Mouse (Mus musculus): ENCODE data around the gene Banf2. TPM values are rescaled to one million over a fixed set of nuclear protein-coding genes. Genes with fewer than 3 reads are reported as not detected.

The Banf2 gene
- polyA plus RNA-seq (2016; fragmentation: Nextera tagmentation; extraction: Ambion mirVana): not detected in 2 replicates

- 84% methylated on average over 2 of the region's 2 CpGs for WGBS
- no peaks in the 10 kb centered on the region for H3K27me3 ChIP-seq
- no peak within 1 kb of the TSS for H3K9ac ChIP-seq
- H3K9me3 ChIP-seq: no peaks in the 10 kb centered on the region
- no peaks in the 10 kb centered on the region for H3K4me1 ChIP-seq
- H3K4me3 ChIP-seq (replicated peaks): no peak within 1 kb of the TSS
- no peak for ATAC-seq (ENCODE audit: low FRiP score)
- no peaks in the 10 kb centered on the region for H3K36me3 ChIP-seq (replicated peaks)
- H3K27ac ChIP-seq: no peak within 1 kb of the TSS
- no peak within 1 kb of the TSS for H3K4me2 ChIP-seq
These were observed at the start of gene Banf2 for GRCm38 (mm10) chr2:144032664-144033063. Gene Banf2, plus strand, starts transcription at chr2:144033059.

- no peak overlapping the region for H3K9ac ChIP-seq
- no peak overlapping the region for H3K4me2 ChIP-seq
- no peaks in the 10 kb centered on the region for H3K9me3 ChIP-seq
- 85% methylated on average over 2 of the region's 2 CpGs for WGBS
- no peaks in the 10 kb centered on the region for H3K4me1 ChIP-seq
- H3K36me3 ChIP-seq (replicated peaks): 0 out of 2 replicates have a peak, but pooled peaks cover 4% of the 10 kb centered on the region
- H3K27me3 ChIP-seq: no peaks in the 10 kb centered on the region
- H3K27ac ChIP-seq: no peak overlapping the region
- no peak overlapping the region for H3K4me3 ChIP-seq (replicated peaks)
- ATAC-seq (ENCODE audit: low FRiP score): no peak
These were observed 49.4 kb upstream of the Banf2 start for GRCm38 (mm10) chr2:143983482-143983881.

GRCm38 (mm10) chr2:143987485-143987884, 45.4 kb upstream of the Banf2 start:
- Histone ChIP-seq H3K4me3 (replicated peaks) (no peak overlapping the region), H3K27me3 (no peaks in the 10 kb centered on the region), H3K36me3 (replicated peaks) (0 out of 2 replicates have a peak, but pooled peaks cover 4% of the 10 kb centered on the region), H3K9ac (no peak overlapping the region), H3K27ac (no peak overlapping the region), H3K4me2 (no peak overlapping the region), H3K9me3 (no peaks in the 10 kb centered on the region), H3K4me1 (0 out of 2 replicates have a peak, but pooled peaks cover 4% of the 10 kb centered on the region)
- ATAC-seq (ENCODE audit: low FRiP score): no peak
- WGBS: 90% methylated on average over 2 of the region's 2 CpGs

- ATAC-seq (ENCODE audit: low FRiP score): no peak
- no peak overlapping the region for H3K27ac ChIP-seq
- no peak overlapping the region for H3K4me2 ChIP-seq
- no peaks in the 10 kb centered on the region for H3K9me3 ChIP-seq
- WGBS: 94% methylated on average over 3 of the region's 3 CpGs
- H3K27me3 ChIP-seq: no peaks in the 10 kb centered on the region
- H3K4me1 ChIP-seq: 0 out of 2 replicates have a peak, but pooled peaks cover 4% of the 10 kb centered on the region
- H3K36me3 ChIP-seq (replicated peaks): 0 out of 2 replicates have a peak, but pooled peaks cover 4% of the 10 kb centered on the region
- no peak overlapping the region for H3K4me3 ChIP-seq (replicated peaks)
- no peak overlapping the region for H3K9ac ChIP-seq
These were observed 44.8 kb upstream of the Banf2 start for GRCm38 (mm10) chr2:143988016-143988415.

- Histone ChIP-seq H3K27me3 (no peaks in the 10 kb centered on the region), H3K9ac (no peak overlapping the region), H3K27ac (no peak overlapping the region), H3K9me3 (no peaks in the 10 kb centered on the region), H3K4me3 (replicated peaks) (no peak overlapping the region), H3K4me1 (0 out of 2 replicates have a peak, but pooled peaks cover 4% of the 10 kb centered on the region), H3K4me2 (no peak overlapping the region), H3K36me3 (replicated peaks) (no peaks in the 10 kb centered on the region)
- ATAC-seq (ENCODE audit: low FRiP score): no peak
- WGBS: 36% methylated on average over 1 of the region's 1 CpGs
These were observed 41.9 kb upstream of the Banf2 start for GRCm38 (mm10) chr2:143990997-143991396.

- no peak overlapping the region for H3K27ac ChIP-seq
- WGBS: 93% methylated on average over 7 of the region's 7 CpGs
- 0 out of 2 replicates have a peak, but pooled peaks cover 4% of the 10 kb centered on the region for H3K4me1 ChIP-seq
- no peak for ATAC-seq (ENCODE audit: low FRiP score)
- no peak overlapping the region for H3K4me3 ChIP-seq (replicated peaks)
- no peaks in the 10 kb centered on the region for H3K36me3 ChIP-seq (replicated peaks)
- H3K9me3 ChIP-seq: no peaks in the 10 kb centered on the region
- H3K9ac ChIP-seq: no peak overlapping the region
- no peak overlapping the region for H3K4me2 ChIP-seq
- H3K27me3 ChIP-seq: no peaks in the 10 kb centered on the region
These were observed 40.7 kb upstream of the Banf2 start for GRCm38 (mm10) chr2:143991964-143992672.

- 0 out of 2 replicates have a peak, but pooled peaks cover 4% of the 10 kb centered on the region for H3K4me1 ChIP-seq
- no peaks in the 10 kb centered on the region for H3K36me3 ChIP-seq (replicated peaks)
- WGBS: 85% methylated on average over 1 of the region's 1 CpGs
- H3K27me3 ChIP-seq: no peaks in the 10 kb centered on the region
- no peak overlapping the region for H3K4me3 ChIP-seq (replicated peaks)
- H3K4me2 ChIP-seq: no peak overlapping the region
- no peak overlapping the region for H3K9ac ChIP-seq
- no peak for ATAC-seq (ENCODE audit: low FRiP score)
- no peak overlapping the region for H3K27ac ChIP-seq
- no peaks in the 10 kb centered on the region for H3K9me3 ChIP-seq
These were observed 39.9 kb upstream of the Banf2 start for GRCm38 (mm10) chr2:143992977-143993376.

GRCm38 (mm10) chr2:144002229-144002984, 30.5 kb upstream of the Banf2 start:
- no peak overlapping the region for H3K27ac ChIP-seq
- H3K4me1 ChIP-seq: no peaks in the 10 kb centered on the region
- H3K4me3 ChIP-seq (replicated peaks): no peak overlapping the region
- no peak overlapping the region for H3K4me2 ChIP-seq
- H3K9ac ChIP-seq: no peak overlapping the region
- H3K36me3 ChIP-seq (replicated peaks): no peaks in the 10 kb centered on the region
- no peaks in the 10 kb centered on the region for H3K9me3 ChIP-seq
- no peak for ATAC-seq (ENCODE audit: low FRiP score)
- H3K27me3 ChIP-seq: no peaks in the 10 kb centered on the region
- 83% methylated on average over 5 of the region's 5 CpGs for WGBS

- no peak overlapping the region for H3K4me3 ChIP-seq (replicated peaks)
- H3K9ac ChIP-seq: no peak overlapping the region
- H3K36me3 ChIP-seq (replicated peaks): no peaks in the 10 kb centered on the region
- no peak overlapping the region for H3K27ac ChIP-seq
- no peaks in the 10 kb centered on the region for H3K27me3 ChIP-seq
- 66% methylated on average over 2 of the region's 2 CpGs for WGBS
- no peak for ATAC-seq (ENCODE audit: low FRiP score)
- H3K4me1 ChIP-seq: no peaks in the 10 kb centered on the region
- H3K9me3 ChIP-seq: no peaks in the 10 kb centered on the region
- no peak overlapping the region for H3K4me2 ChIP-seq
These were observed 29.3 kb upstream of the Banf2 start for GRCm38 (mm10) chr2:144003544-144003943.

- Histone ChIP-seq H3K9me3 (no peaks in the 10 kb centered on the region), H3K9ac (no peak overlapping the region), H3K4me1 (peaks cover 9% of the 10 kb centered on the region; the same call in 1 of the 2 replicates), H3K4me3 (replicated peaks) (no peak overlapping the region), H3K4me2 (no peak overlapping the region), H3K27ac (no peak overlapping the region), H3K36me3 (replicated peaks) (no peaks in the 10 kb centered on the region), H3K27me3 (no peaks in the 10 kb centered on the region)
- ATAC-seq (ENCODE audit: low FRiP score): no peak
- 81% methylated on average over 6 of the region's 6 CpGs for WGBS
These were observed 27.5 kb upstream of the Banf2 start for GRCm38 (mm10) chr2:144005166-144005955.

- H3K27me3 ChIP-seq: no peaks in the 10 kb centered on the region
- WGBS: 93% methylated on average over 6 of the region's 6 CpGs
These were observed 26.2 kb upstream of the Banf2 start for GRCm38 (mm10) chr2:144006686-144007085.

GRCm38 (mm10) chr2:144007211-144007610, 25.6 kb upstream of the Banf2 start:
- H3K4me3 ChIP-seq (replicated peaks): no peak overlapping the region
- no peaks in the 10 kb centered on the region for H3K36me3 ChIP-seq (replicated peaks)
- no peak for ATAC-seq (ENCODE audit: low FRiP score)
- H3K27me3 ChIP-seq: no peaks in the 10 kb centered on the region
- H3K9me3 ChIP-seq: no peaks in the 10 kb centered on the region
- WGBS: 90% methylated on average over 4 of the region's 4 CpGs
- H3K9ac ChIP-seq: no peak overlapping the region
- peaks cover 11% of the 10 kb centered on the region; the same call in 1 of the 2 replicates for H3K4me1 ChIP-seq
- no peak overlapping the region for H3K27ac ChIP-seq
- H3K4me2 ChIP-seq: no peak overlapping the region

More at GRCm38 (mm10) chr2:144006686-144007085, 26.2 kb upstream of the Banf2 start:
- no peak overlapping the region for H3K4me3 ChIP-seq (replicated peaks)
- ATAC-seq (ENCODE audit: low FRiP score): no peak
- H3K9ac ChIP-seq: no peak overlapping the region
- no peaks in the 10 kb centered on the region for H3K36me3 ChIP-seq (replicated peaks)
- H3K9me3 ChIP-seq: no peaks in the 10 kb centered on the region
- H3K4me2 ChIP-seq: no peak overlapping the region
- peaks cover 11% of the 10 kb centered on the region; the same call in 1 of the 2 replicates for H3K4me1 ChIP-seq
- no peak overlapping the region for H3K27ac ChIP-seq
